Mouse (Mus musculus) bone marrow macrophage, adult 2 months (primary cell): ENCODE results near the gene Hfe2.

Experiments used
- CTCF ChIP-seq: IDR thresholded peaks from 2 replicates; pipeline ENCODE4 v1.5.1; 2012; ENCODE audit warnings: low read depth, mild to moderate bottlenecking, low read length, moderate library complexity
- POLR2A ChIP-seq: IDR thresholded peaks from 2 replicates; pipeline ENCODE4 v1.6.1; 2012; ENCODE audit warnings: mild to moderate bottlenecking, low read depth, low read length, borderline replicate concordance

DNA sequence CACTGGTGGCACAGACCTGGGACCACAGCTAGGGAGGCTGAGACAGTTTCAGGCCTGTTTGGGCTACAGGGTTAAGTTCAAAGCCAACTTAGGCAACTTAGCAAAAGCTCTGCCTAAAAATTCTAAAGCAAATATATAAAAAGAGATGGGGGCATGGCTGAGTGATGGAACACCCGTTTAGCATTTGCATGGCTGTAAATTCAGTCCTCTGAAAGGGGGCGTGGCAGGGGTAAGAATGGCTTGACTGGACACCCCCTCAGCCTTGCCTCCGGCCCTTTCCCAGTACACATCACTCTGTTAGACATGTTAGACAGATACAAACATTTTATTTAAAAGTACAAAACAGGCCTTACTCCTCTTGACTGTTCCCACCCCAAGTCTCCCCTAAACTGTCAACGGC lies 52.6 kb downstream of the Hfe2 start:
- TF ChIP-seq CTCF (no peak), POLR2A (no peak)
